Mouse (Mus musculus) gonadal fat pad, adult 2 months (tissue): ENCODE results near the gene Wdr61. TPM values are rescaled to one million over a fixed set of nuclear protein-coding genes. Genes with fewer than 3 reads are reported as not detected.

Experiments
- DNase-seq: peaks from one replicate; pipeline ENCODE4 v3.0.0-alpha.2; 2012; ENCODE audit warnings: low read depth
- polyA plus RNA-seq: library from polyadenylated mRNA; depleted of rRNA; stranded (reverse); fragments of >200 nt; gene quantifications from 2 replicates; pipeline ENCODE4 v1.2.3, GENCODE M21; 2012; rRNA removed

Wdr61 gene
- polyA plus RNA-seq, 1 experiment = 46.5 TPM

DNA sequence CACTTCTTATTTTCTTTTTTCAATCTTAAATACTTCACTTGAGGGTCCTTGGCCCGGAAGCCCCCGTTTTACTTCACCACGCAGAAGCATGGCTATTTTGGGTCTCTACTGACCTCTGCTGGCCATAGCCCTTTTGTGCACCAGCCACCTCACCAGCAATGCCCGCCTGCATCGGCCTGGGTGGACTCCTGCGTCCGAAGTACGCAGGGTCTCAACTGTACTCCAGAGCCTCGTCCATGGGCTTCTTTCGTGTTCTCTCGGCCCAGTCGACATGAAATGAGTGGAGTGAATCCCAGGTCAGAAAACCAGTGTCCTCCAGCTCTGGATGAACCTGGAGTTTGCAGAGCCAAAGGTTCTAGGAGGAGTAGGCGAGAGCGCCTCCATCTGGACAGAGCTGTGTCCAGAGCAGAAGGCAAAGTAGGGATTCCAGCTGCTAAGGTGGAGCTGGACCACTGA is 57.8 kb downstream of the Wdr61 start:
- DNase-seq = no peak

DNA sequence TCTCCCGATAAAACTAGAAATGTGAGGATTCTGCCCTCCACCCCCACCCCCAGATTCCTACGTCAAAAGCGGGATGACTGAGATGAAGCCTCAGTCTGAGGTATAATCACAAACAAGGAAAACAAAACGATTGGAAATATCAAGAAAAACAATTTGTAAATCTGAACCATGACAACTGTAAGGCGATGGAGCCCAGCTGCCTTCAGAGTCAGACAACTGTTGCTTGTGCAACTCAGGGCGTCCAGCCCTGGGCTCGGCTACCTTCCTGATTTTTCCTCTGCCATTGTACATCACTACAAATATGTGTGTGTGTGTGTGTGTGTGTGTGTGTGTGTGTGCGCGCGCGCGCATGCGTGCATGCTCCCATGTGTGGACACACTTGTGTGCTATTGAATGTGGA is 60.4 kb downstream of the Wdr61 start:
- no peak for DNase-seq

DNA sequence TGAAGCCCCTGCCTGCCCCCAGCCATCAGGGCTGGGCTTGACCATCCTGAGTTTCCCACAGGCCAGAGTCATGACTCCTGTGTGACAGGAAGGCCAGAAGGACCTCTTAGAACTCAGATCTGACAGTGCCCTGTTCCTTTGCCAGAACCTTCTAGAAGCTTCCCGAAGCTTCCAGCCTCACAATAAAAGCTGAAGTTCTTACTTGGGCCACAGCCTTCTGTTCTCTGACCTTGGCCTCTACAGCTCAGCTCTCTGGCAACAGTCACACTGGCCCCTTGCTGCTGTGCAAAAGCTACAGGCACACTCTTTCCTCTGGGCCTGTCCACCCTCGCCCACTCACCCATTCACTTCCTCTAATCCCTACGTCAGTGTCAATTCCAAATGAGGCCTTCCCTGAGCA is 62.4 kb downstream of the Wdr61 start:
- no peak for DNase-seq

DNA sequence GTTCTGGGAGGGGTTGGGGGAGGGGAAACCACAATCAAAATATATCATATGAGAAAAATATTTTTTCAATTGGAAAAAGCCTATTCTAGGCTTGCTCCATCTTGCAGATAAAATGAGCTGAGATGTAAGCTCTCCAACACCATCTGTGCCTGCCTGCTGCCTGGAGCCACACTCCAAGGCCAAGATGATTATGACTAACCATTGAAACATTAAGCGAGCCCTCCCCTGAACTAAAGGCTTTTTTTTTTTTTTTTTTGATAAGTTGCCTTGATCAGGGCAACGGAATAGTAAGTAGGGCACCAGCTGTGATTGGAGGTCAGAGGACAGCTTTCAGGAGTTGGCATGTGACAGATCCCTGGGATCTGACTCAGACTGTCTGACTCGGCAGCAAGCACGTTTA is 65.9 kb downstream of the Wdr61 start:
- DNase-seq = no peak

DNA sequence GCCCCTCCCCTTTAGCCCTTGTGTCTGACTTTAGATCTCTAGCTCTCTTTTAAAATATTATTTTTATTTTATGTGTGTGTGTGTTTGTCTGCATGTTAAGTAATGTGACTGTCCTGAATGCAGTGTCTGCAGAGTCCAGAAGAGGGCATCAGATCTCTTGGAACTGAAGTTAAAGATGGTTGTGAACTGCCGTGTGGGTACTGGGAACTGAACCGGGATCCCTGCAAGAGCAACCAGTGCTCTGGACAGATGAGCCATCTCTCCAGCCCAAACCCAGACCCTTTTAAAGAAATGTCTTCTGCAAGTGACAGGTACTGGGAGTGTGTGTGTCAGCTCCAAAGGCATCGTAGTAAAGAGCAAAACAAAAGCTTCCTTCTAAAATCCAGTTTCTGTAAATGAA is 68.2 kb downstream of the Wdr61 start:
- DNase-seq = no peak

Other genes starting within 250 kb of the Wdr61 start
- 8.5 and 9.3 TPM in 2 replicates for gene Dmxl2, start 232.9 kb downstream of the Wdr61 start, polyA plus RNA-seq
- 0.04 TPM in 1 of 2 replicates, not detected in the other for gene Sh2d7, start 195.5 kb downstream of the Wdr61 start, polyA plus RNA-seq
- gene Cib2, start 174.3 kb downstream of the Wdr61 start, polyA plus RNA-seq = 42.8 and 86.0 TPM in 2 replicates
- gene Idh3a, start 148.2 kb downstream of the Wdr61 start, polyA plus RNA-seq = 64.5 and 104 TPM in 2 replicates
- 33.1 and 47.9 TPM in 2 replicates for gene Acsbg1, start 72.6 kb downstream of the Wdr61 start, polyA plus RNA-seq
- gene Dnaja4, start 35.6 kb downstream of the Wdr61 start, polyA plus RNA-seq = 24.6 and 34.2 TPM in 2 replicates
- gene Crabp1, start 30.2 kb upstream of the Wdr61 start, polyA plus RNA-seq = 3.5 and 6.7 TPM in 2 replicates
- gene Ireb2, start 129.3 kb upstream of the Wdr61 start, polyA plus RNA-seq = 9.6 and 12.7 TPM in 2 replicates
- 1.3 and 2.1 TPM in 2 replicates for gene Hykk, start 182.8 kb upstream of the Wdr61 start, polyA plus RNA-seq
- 67.1 and 81.7 TPM in 2 replicates for gene Psma4, start 216.3 kb upstream of the Wdr61 start, polyA plus RNA-seq
- 0.41 TPM in 1 of 2 replicates, not detected in the other for gene AY074887, start 216.5 kb upstream of the Wdr61 start, polyA plus RNA-seq
- gene Chrna5, start 246.4 kb upstream of the Wdr61 start, polyA plus RNA-seq = 0.10 and 0.14 TPM in 2 replicates